In genomic region chr12:105027323-105027991, GRCm38 (mm10) we compare ENCODE assay signal across 8 mouse cellular contexts. TPM values are rescaled to one million over a fixed set of nuclear protein-coding genes. Genes with fewer than 3 reads are reported as not detected.
DNase-seq lines count a peak whose midpoint lies in the region; ATAC-seq lines count a peak whose summit lies in the region.

No protein-coding gene starts in this region.

- peak; percentile 68 for DNase-seq in layer of hippocampus, adult 11-12 months (ENCODE audit: low spot score)
- DNase-seq in layer of hippocampus, adult 9-10 months (ENCODE audit: low spot score): no peak
- peak; percentile 77 to 79 for DNase-seq in adrenal gland, adult 18-20 months (ENCODE audit: low spot score in 2 of 2)
- DNase-seq in embryonic facial prominence, embryonic 14.5 days (ENCODE audit: low spot score): peak; percentile 60
- peak; percentile 80 for DNase-seq in heart, postnatal 4 days
- DNase-seq in liver: peak; percentile 96
- peak; percentile 60 for DNase-seq in neural tube, embryonic 11.5 days (ENCODE audit: low spot score)
- peak; percentile 74 to 83 for DNase-seq in thymus, adult 18-20 months

- H3K27me3 ChIP-seq in embryonic facial prominence, embryonic 14.5 days (replicated peaks; ENCODE audit: control insufficient read depth, insufficient read depth, low read length): no peaks in the 10 kb centered on the region
- no peaks in the 10 kb centered on the region for H3K27me3 ChIP-seq in neural tube, embryonic 11.5 days (ENCODE audit: control insufficient read depth, insufficient read depth, low read length)

- peaks cover 5% of the 10 kb centered on the region for H3K4me1 ChIP-seq in embryonic facial prominence, embryonic 14.5 days (ENCODE audit: control insufficient read depth, insufficient read depth, low read length)
- peaks cover 6% of the 10 kb centered on the region for H3K4me1 ChIP-seq in neural tube, embryonic 11.5 days (ENCODE audit: control insufficient read depth, insufficient read depth, low read length)

- ATAC-seq in embryonic facial prominence, embryonic 14.5 days (ENCODE audit: low read depth): no peak
- ATAC-seq in neural tube, embryonic 11.5 days (ENCODE audit: insufficient read depth, low FRiP score, low TSS enrichment): no peak

- H3K4me2 ChIP-seq in embryonic facial prominence, embryonic 14.5 days (ENCODE audit: low read depth, low read length): no peak overlapping the region
- no peak overlapping the region for H3K4me2 ChIP-seq in neural tube, embryonic 11.5 days (ENCODE audit: low read depth)

- H3K27ac ChIP-seq in embryonic facial prominence, embryonic 14.5 days (replicated peaks; ENCODE audit: low read depth, low read length): no peak overlapping the region
- no peak overlapping the region for H3K27ac ChIP-seq in neural tube, embryonic 11.5 days (ENCODE audit: low read depth, low read length)

- no peak overlapping the region for H3K4me3 ChIP-seq in embryonic facial prominence, embryonic 14.5 days (ENCODE audit: low read depth, low read length)
- no peak overlapping the region for H3K4me3 ChIP-seq in neural tube, embryonic 11.5 days (ENCODE audit: low read depth, low read length)

- peaks cover 14% of the 10 kb centered on the region; the same call in 1 of the 2 replicates for H3K9me3 ChIP-seq in embryonic facial prominence, embryonic 14.5 days (ENCODE audit: control insufficient read depth, low read length)
- H3K9me3 ChIP-seq in neural tube, embryonic 11.5 days (ENCODE audit: control insufficient read depth, low read length): no peaks in the 10 kb centered on the region; the same call in 1 of the 2 replicates

- H3K36me3 ChIP-seq in embryonic facial prominence, embryonic 14.5 days (ENCODE audit: control insufficient read depth, insufficient read depth, low read length): peaks cover 21% of the 10 kb centered on the region
- 0 out of 2 replicates have a peak, but pooled peaks cover 2% of the 10 kb centered on the region for H3K36me3 ChIP-seq in neural tube, embryonic 11.5 days (ENCODE audit: control insufficient read depth, insufficient read depth, low read length)

- 36% methylated on average over 15 of the region's 15 CpGs for WGBS in embryonic facial prominence, embryonic 14.5 days
- 41% methylated on average over 15 of the region's 15 CpGs for WGBS in neural tube, embryonic 11.5 days

- no peak overlapping the region for H3K9ac ChIP-seq in embryonic facial prominence, embryonic 14.5 days (ENCODE audit: low read depth, low read length)
- H3K9ac ChIP-seq in neural tube, embryonic 11.5 days (ENCODE audit: low read length): no peak overlapping the region

RNA-seq across cellular contexts. Expression of gene Glrx5, which starts 5.0 kb away (rescaled TPM):
- 100 to 1,000 TPM; 115 to 227 TPM for total RNA-seq in adrenal gland, adult 18-20 months (2021)
- 183 and 186 TPM in 2 replicates for polyA plus RNA-seq in embryonic facial prominence, embryonic 14.5 days (2014; fragmentation: Nextera tagmentation; extraction: Ambion mirVana)
- total RNA-seq in heart, postnatal 4 days (2021): 10 to 100 TPM; 81.2 to 82.0 TPM
- 192 and 194 TPM in 2 replicates for polyA plus RNA-seq in neural tube, embryonic 11.5 days (2014; fragmentation: Nextera tagmentation; extraction: Ambion mirVana)

RNA-seq across cellular contexts. Expression of gene Syne3, which starts 17.8 kb away (rescaled TPM):
- 10 to 100 TPM in 1 of 2 experiments, 1 to 10 TPM in 1; 9.3 to 11.4 TPM for total RNA-seq in adrenal gland, adult 18-20 months (2021)
- 1.8 and 3.0 TPM in 2 replicates for polyA plus RNA-seq in embryonic facial prominence, embryonic 14.5 days (2014; fragmentation: Nextera tagmentation; extraction: Ambion mirVana)
- 1 to 10 TPM; 7.3 to 7.8 TPM for total RNA-seq in heart, postnatal 4 days (2021)
- 0.05 and 0.18 TPM in 2 replicates for polyA plus RNA-seq in neural tube, embryonic 11.5 days (2014; fragmentation: Nextera tagmentation; extraction: Ambion mirVana)
